Mouse (Mus musculus) right cerebral cortex, postnatal 10 days (tissue): ENCODE data around the gene Dlgap1.
"Not testable (repeated sequence)": the region's sequence is repeated elsewhere in the genome, so short reads cannot be mapped to it uniquely, and the experiment has no call there.

ENCODE experiments used
- DNase-seq, 2 experiments: peaks; one replicate each; pipeline ENCODE4 v3.0.0; 2021; ENCODE audit warnings: low spot score in 2 of 2

Gene Dlgap1

GRCm38 (mm10) chr17:70805866-70806265 is 837.0 kb downstream of the Dlgap1 start:
- no peak for DNase-seq

GRCm38 (mm10) chr17:70806600-70806999 is 837.7 kb downstream of the Dlgap1 start:
- DNase-seq: no peak

GRCm38 (mm10) chr17:70807885-70808284 is 839.0 kb downstream of the Dlgap1 start:
- no peak for DNase-seq

- DNase-seq: no peak
These were observed 840.0 kb downstream of the Dlgap1 start for GRCm38 (mm10) chr17:70808837-70809236.

- DNase-seq: no peak
These were observed 840.9 kb downstream of the Dlgap1 start for GRCm38 (mm10) chr17:70809776-70810175.

GRCm38 (mm10) chr17:70810795-70811194 is 841.9 kb downstream of the Dlgap1 start:
- DNase-seq: no peak

GRCm38 (mm10) chr17:70815001-70815400 is 846.1 kb downstream of the Dlgap1 start:
- no peak for DNase-seq

GRCm38 (mm10) chr17:70817862-70818451 is 849.1 kb downstream of the Dlgap1 start:
- no peak for DNase-seq

- DNase-seq: no peak
These were observed 854.2 kb downstream of the Dlgap1 start for GRCm38 (mm10) chr17:70823083-70823482.

- peak; percentile 85 to 88 for DNase-seq
These were observed 857.4 kb downstream of the Dlgap1 start for GRCm38 (mm10) chr17:70826227-70826626.

- not testable (repeated sequence) for DNase-seq
These were observed 858.7 kb downstream of the Dlgap1 start for GRCm38 (mm10) chr17:70827463-70828179.

- DNase-seq: no peak
These were observed 859.3 kb downstream of the Dlgap1 start for GRCm38 (mm10) chr17:70828180-70828528.

- no peak for DNase-seq
These were observed 859.7 kb downstream of the Dlgap1 start for GRCm38 (mm10) chr17:70828569-70828968.

GRCm38 (mm10) chr17:70829217-70829616 is 860.3 kb downstream of the Dlgap1 start:
- DNase-seq: no peak

GRCm38 (mm10) chr17:70829943-70830715 is 861.3 kb downstream of the Dlgap1 start:
- no peak for DNase-seq

GRCm38 (mm10) chr17:70831591-70831990 is 862.7 kb downstream of the Dlgap1 start:
- DNase-seq: no peak

GRCm38 (mm10) chr17:70832544-70832943 is 863.7 kb downstream of the Dlgap1 start:
- DNase-seq: peak; percentile 76 to 80

- no peak for DNase-seq
These were observed 865.6 kb downstream of the Dlgap1 start for GRCm38 (mm10) chr17:70834430-70834965.

GRCm38 (mm10) chr17:70835071-70835790 is 866.4 kb downstream of the Dlgap1 start:
- DNase-seq: no peak

- no peak for DNase-seq
These were observed 867.9 kb downstream of the Dlgap1 start for GRCm38 (mm10) chr17:70836820-70837219.

GRCm38 (mm10) chr17:70837474-70837873 is 868.6 kb downstream of the Dlgap1 start:
- DNase-seq: not testable (repeated sequence)

- no peak for DNase-seq
These were observed 869.2 kb downstream of the Dlgap1 start for GRCm38 (mm10) chr17:70838031-70838430.
